Mouse (Mus musculus) kidney, postnatal 10 days (tissue): Measurements from ENCODE around the gene Usp20.
"Not testable (repeated sequence)": the region's sequence is repeated elsewhere in the genome, so short reads cannot be mapped to it uniquely, and the experiment has no call there.

Experiments used
- DNase-seq: peaks from one replicate; pipeline ENCODE4 v3.0.0; 2021; ENCODE audit warnings: mixed read lengths

Usp20 gene

DNA sequence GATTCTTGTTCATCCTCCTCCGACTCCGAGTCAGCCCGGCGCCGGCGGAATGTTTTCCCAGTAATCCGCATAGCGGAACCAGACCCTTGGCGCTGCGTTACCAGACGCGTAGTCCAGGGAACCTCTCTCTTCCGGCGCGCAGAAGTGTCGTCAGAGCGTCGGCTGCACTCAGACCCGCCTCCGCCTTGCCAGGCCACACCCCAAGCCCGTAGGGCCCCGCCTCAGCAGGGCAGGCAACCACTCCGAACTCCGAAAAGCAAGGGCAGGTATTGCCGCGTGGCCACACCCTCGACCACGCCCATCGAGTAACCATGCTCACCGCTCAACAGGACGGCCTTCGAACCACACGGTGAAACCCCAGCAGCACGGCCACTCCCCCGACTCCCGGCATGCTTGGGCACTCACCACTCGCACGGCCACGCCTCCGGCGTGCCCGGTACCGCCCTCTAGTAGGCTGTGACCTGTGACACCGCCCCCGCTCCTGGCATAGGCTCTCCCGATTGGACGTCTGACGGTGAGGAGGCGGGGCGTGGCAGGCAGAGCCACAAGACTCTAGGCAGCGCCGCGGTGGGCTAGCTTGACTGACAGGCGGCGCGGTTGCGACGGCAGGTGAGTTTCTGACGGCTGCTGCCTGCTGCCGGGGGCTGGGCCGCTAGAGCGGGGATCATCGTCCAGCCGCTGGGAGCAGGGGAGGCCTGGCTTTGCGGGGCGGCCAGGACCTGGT, at the start of gene Usp20, which contains the start of gene BC005624:
Usp20 (plus strand) TSS at position 490 of the 724 bp plus-strand sequence.
BC005624 (minus strand) TSS at position 412 of the 724 bp plus-strand sequence.
- DNase-seq: peak; percentile 100

DNA sequence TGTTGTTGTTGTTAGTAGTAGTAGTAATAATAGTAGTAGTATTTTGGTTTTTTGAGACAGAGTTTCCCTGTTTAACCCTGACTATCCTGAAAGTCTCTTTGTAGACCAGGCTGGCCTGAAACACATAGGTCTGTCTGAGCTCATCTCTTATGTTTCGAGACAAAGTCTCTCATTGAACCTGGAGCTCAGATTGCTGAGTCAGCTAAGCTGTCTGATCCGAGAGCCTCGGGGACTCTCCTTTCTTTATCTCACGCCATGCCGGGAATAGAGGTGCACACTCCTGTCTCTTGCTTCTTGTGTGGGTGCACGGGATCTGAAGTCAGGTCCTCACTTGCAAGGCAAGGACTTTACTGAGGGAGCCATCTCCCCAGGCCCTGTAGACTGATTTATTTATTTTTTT, 49.0 kb upstream of the Usp20 start:
- DNase-seq: no peak

DNA sequence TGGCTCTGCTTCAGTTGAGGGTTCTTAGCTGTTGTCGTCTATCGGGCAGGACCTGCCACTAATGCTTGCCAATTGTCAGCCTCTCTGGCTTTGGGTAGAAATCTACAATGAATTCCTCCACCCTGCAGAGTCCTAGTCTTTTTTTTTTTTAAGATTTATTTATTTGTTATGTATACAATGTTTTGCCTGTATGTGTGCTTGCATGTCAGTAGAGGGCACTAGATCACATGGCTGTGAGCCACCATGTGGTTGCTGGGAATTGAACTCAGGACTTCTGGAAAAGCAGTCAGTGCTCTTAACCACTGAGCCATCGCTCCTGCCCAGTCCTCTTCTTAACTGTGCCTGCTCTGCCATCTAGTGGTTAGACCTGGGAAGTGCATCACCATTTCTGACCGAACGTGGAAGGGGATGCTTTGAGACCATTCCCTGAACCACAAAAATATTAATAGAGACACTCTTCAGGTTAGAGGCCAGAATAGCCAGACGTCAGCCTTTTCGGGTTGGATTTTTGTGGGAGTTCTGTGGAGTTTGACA, 48.1 kb upstream of the Usp20 start:
- peak; percentile 88 for DNase-seq

DNA sequence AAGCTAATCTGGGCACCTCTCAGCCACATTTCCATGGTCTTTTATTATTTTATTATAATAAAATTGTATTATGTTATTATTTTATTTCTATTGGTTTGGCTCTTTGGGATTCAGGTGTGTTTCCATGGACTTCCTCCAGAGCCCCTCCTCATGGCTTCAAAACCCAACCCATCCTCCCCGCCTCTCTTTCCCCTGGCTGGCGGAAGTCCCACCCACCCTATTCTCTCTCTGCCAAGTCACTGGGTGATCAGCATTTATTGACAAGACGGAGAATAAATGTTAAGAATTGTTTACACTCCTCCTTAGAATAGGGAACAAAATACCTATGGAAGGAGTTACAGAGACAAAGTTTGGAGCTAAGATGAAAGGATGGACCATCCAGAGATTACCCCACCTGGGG, 45.3 kb upstream of the Usp20 start:
- no peak for DNase-seq

DNA sequence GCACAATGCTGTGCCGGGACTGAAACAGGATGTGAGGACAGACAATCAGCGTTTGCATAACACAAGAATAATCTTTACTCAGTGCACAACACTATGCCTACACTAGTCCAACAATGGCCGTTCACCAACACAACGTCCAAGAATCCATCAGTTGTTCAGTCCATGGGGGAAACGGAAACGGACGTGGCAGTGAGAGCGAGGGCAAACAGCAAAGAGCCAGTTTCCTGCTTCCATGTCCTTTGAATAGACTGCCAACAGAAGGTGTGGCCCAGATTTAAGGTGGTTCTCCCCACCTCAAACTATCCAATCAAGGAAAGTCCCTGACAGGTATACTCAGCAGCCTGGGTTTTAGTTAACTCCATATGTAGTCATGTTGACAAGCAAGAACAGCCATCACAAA, 44.3 kb upstream of the Usp20 start:
- DNase-seq: no peak

DNA sequence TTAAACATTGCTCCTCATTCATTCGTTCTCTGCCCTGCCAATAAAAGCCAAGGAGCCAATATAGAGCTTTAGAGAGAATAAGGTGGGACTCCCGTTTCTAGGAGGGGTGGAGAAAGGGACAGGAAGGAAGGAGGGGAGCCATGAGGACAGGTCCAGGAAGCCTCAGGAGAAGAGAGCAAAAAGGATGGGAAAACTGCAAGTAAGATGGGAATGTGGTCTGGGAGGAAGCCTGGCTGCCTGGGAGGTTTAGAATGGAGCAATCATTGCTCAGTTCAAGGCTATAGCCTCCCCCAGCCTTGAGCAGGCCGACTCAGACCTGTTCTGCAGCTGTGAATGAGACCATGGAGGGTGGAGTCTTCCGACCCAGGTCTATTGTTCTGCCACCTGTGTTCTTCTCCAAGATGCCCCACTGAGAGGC, 43.5 kb upstream of the Usp20 start:
- DNase-seq: no peak

DNA sequence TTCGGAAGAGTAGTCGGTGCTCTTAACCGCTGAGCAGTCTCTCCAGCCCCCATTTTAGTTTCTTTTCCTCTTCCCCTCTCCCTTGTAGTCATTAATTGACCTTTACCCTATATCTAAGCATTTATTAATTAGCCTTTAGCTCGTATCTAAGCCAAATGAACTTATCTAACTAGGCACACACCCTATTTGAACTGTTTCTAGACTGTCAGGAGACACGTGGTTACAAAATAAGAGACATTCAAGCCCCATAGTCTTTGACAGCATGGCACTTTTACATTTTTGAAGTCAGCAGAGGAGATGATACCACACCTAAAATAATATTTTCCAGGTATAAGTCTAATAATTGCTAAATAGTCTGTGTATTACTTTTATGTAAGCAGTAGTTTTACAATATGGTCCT, 40.5 kb upstream of the Usp20 start:
- no peak for DNase-seq

DNA sequence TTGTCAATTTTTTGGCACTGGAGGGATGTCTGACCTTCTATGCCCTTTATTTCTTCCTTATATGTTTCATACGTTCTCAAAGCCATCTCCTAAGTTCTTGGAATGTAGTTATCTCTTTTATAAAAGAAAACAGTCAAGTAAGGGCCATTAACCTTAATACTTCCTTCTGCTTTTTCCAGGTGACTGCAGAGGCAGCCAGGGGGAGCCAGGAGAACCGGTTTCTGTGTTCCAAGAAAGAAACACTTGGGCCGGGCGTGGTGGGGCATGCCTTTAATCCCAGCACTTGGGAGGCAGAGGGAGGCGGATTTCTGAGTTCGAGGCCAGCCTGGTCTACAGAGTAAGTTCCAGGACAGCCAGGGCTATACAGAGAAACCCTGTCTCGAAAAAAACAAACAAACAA, 40.0 kb upstream of the Usp20 start:
- not testable (repeated sequence) for DNase-seq

DNA sequence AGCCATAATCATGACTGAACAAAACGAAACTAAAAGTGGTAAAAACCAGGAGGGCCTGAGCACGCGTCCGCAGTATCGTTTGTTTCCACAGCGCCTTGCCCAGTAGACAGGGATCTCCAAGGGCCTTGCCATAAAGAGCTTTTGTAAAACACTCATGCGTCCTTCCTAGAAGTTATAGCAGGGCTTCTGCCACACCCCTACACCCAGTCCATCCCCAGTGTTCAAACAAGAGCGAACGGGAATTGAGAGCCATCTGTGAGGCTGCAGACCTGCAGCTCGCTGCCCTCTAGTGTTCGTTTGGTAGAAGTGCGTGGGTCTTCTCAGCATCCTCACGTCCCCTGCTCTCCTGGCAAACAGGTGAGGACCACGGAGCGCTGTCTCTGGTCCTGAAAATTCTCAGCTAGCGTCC, 39.5 kb upstream of the Usp20 start:
- DNase-seq: peak; percentile 80

DNA sequence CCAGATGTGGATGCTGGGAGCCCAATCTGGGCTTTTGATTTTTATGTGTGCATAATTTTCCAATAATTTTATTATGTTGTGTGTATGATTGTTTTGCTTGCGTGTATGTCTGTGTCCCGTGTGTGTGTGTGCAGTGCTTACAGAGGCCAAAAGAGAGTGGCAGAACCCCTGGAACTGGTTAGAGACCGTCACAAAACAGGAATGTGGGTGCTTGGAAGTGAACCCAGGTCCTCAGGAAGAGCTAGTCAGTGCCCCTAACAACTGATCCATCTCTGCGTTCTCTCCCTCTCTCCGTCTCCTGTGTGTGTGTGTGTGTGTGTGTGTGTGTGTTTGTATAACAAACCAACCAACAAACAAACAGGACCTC, 29.6 kb upstream of the Usp20 start:
- no peak for DNase-seq

DNA sequence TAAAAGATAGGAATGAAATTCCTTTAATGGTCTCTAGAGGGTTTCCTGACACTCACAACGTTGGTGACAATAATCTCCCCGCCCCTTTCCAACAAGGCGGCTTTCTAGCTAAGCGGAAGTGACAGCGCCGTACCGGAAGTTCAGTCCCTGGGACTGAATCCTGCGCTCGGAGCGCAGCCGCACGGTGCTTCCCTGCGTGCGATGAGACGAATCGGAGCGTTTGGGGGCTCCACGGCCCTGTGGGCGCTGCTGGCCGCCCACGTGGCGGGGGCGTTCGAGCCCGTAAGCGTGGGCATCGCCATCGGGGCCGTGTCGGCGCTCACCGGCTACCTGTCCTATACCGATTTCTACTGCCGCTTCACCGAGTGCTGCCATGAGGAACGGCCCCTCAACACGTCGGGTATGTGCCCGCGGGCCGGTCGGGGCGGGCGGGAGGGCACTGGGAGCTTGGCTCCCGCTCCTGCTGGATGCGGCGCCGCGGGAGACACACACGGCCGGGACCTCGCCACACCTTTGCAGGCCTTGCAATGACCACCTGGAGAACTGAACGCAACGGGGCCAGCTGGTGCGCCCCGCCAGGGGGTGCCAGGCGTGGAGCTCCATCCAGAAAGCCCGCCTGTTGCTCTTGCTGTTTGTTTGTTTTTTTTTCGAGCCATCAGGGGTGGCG, 29.1 kb upstream of the Usp20 start, which contains the start of gene Tor1b:
Tor1b (plus strand) TSS at position 136 of the 667 bp plus-strand sequence.
- peak; percentile 91 for DNase-seq

DNA sequence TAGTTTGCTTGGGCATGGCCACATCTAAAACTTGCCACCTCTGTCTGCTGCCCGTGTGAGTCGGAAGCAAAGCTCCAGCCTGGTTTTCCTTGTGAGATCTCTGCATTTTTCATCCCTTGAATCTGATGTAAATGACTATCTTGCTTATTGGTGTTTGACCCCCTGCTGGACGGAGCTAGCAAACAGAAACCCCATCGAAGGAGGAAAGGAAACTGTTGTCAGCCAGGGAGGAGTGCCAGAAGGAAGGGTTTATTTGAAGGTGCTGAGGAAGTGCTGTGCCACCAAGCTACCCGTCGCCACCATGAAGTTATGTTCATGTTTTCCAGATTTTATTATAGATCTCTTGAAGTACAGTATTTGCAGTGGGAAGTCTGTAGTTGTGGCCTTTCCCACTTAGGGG, 27.3 kb upstream of the Usp20 start:
- DNase-seq: no peak

DNA sequence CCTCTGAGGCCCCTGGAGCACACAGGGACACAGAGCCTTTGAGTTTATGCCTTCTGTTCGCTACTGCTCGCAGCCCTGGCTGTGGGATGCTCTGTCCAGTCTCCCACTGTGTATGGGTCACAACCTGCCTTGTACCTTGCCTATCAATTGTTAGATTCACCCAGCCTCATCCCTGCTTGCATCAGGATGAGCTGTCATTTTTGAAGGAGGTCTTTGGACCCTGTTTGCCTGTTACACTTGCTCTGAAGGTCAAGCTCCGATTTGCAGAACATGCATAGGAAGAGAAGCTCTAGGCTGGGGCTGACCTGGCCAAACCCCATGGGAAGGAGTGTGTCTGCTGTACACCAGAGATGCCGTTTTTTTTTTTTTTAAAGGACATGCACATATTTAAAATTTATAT, 24.6 kb upstream of the Usp20 start:
- no peak for DNase-seq

DNA sequence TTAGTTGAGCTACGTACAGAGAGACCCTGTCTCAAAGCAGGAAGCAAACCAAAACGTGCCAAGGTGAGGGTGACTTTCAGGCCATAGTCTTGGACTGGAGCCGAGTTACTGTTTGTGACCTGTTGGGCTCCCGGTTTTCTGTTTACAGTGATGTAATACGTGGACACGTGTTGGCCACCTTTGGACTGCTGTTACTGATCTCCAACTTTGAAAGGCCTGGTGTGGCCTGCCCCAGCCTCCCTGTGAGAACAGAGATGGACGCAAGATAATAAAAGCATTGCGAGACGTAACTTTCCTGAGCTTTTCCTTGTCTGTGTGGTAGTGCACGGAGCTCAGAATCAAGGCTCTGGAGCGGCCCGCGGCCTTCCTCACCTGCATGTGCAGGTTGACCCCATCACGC, 23.4 kb upstream of the Usp20 start:
- DNase-seq: no peak

DNA sequence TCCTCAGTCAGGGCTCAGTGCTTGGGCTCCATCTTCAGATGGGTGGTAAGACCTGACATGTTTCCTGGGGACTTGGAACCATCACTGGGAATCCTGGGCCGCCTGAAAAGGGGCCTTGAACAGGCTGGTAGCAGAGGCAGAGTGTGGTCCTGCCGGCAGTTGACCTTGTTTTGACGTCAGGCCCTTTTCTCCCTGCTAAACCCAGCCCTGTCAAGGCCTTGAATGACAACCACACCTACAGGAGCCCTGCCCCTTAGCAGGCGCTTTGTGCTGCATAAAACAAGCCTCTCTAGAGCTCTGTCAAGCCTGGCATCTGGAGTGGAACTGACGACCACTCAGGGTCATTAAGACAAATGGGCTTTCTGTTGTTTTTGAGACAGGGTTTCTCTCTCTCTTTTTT, 22.2 kb upstream of the Usp20 start:
- no peak for DNase-seq

DNA sequence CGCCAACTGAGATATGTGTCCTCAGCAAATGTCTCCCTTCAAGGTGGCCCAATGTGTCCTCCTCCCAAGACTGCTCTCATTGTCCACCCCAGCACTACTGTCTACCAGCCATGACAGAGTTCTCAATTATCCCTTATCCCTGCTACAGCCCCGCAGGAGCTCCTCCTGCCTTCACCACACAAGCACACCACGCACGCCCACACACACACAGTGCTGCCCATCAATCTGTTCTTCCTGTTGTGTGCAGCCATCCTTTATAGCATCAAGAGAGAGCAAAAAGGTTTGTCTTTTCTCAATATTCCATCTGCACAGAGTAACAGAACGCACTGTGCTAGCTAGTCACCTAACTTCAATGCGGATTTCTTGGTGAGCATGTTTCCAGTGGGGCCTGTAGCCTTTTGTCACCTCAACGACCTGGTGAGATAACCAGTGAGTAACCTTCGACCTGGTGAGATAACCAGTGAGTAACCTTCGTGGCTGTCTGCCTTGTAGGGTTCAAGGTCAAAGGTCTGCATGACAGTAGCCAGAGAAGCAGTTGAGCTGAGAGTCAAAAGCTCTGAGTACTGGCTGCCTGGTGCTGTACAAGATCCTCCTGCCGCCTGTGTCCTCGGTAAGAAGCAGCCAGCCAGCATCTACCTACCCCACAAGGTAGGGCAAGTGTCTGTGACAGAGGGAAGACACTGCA, 19.4 kb upstream of the Usp20 start:
- no peak for DNase-seq

DNA sequence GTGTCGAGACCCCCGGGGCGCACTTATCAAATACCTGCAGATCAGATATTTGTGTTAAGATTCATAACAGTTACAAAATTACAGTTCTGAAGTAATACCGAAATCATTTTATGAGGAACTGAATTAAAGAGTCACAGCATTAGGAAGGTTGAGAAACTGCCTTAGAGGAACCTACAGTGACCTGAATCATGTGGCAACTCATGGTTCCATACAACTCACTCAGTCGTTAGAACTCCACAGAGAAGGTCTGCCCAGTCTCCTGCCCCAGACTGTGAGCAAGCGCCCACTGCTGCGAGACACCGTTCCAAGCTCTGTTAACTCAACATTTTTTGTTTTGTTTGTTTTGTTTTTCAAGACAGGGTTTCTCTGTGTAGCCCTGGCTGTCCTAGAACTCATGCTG, 16.5 kb upstream of the Usp20 start:
- no peak for DNase-seq

DNA sequence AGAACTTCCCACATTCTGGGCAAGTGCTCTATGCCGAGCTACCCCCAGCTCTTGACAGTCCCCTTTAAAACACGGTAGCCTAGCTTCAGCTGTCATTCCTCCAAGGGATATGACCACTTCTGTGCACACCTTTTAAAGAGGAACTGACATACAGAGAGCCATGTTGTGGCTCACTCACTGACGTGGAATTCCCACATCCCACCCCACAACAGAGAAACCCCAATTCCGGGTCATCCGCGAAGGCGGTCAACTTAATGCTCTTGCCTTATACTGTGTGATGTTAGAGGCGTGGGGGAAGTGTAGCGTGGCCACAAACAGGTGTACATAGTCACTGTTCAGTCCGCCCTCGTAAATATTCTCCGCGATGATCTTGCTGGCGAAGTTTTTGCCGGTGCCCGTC, 15.3 kb upstream of the Usp20 start:
- no peak for DNase-seq

DNA sequence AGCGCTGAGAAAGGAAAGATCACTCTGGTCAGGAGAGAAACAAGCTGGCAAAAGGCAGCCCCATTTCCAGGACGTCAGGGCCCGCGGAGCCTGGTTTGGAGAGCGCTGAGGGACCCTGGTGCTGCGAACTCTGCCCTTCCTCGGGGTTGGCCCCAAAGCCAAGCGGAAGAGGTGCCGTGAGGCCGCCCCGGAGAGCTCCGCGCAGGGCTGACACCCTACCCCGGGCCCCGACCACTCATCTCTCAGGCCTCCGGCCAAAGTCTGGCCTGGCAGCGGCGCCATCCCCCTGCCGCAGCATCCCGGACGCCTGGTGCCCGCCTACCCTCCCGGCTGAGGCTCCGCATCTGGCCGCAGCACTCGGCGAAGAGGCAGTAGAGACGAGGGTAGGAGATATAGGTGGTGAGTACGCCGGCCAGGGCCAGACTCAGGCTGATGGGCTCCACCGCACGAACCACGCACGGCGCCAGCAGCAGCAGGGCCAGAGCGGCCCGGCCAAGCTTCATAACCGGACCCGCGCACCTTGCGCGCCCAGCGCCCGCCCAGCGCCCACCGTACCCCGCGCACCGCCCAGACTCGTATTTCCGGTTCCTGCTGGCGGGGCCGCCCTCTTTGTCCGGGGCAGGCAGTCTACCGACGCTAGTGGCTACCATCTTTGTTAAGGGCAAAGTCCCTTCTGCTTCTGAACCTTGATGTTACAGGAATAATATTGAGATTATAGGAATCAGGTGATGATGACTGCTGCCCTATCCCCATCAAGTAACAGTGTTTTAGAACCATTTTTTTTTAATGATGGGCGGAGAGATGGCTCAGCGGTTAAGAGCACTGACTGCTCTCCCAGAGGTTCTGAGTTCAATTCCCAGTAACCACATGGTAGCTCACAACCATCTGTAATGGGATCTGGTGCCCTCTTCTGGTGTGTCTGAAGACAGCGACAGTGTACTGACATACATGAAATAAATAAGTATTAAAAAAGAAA, 14.4 kb upstream of the Usp20 start, which contains the start of gene Tor1a:
Tor1a (minus strand) TSS at position 582 of the 976 bp plus-strand sequence.
- peak; percentile 94 for DNase-seq

DNA sequence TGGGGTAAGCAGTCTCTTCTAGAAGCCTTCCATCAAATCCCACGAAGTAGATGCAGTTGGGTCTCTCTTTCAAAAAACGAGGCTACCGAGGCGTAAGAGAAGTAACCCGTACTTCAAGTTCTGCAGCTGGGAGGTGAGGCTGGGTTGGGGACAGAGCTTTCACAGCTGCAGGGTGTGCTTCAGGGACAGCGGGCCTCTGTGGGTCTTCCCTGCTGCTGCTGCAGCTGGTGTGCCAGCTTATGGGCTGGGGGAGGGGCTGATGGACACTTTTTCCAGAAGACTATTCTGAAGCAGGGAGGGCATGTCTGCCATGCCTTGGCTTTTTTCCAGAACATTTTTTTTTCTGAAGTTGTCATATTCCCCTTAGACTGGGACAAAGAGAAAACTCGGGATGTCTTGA, 945 bp downstream of the Usp20 start:
- DNase-seq: no peak

DNA sequence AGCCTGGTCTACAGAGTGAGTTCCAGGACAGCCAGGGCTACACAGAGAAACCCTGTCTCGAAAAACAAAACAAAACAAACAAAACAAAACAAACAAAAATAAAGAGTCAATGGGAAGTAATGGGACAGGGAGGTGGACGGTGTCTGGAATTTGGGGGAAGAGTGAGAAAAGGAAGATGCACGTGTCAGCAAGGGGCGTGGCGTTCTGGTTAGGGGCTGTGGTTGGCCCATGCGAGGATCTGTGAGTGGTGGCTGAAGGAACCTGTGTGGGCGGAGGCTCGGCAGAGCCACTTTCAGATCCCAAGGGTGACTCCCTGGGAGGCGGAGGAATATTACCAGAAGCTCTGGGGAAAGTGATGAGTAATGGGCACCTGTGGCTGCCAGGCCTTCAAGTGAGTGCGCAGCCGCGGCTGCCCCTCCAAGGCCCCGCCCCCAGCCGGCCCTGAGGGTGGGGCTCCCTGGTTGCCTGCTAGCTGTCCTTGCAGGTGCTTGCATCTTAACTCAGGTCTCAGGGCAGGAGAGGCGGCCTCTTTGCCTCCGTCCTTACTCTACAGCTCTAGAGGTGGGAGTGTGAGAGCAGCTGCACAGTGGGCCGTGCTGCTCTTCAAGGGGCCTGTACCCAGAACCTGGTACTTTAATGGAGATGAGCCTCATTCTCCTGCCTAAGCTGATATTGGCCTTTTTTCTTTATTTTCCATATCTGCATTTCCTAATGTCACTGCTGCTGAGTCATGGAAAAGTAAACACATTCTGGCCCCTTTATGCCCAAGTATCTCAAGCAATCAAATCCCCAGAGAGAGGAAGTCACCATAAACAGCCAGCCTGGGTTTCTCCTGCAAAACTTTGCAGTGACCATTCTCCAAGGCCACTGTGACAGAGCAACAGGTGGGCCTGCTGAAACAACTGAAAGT, 3.3 kb downstream of the Usp20 start:
- DNase-seq: peak; percentile 75
